Mouse (Mus musculus): ENCODE measurements at regions not wholly inside any gene's neighbourhood (a gene's known extent, or its start where the extent isn't known, plus 50 kb on each side); places are given as distances from the start of the nearest gene placed in this dataset.

- no peak for DNase-seq (ENCODE audit: low read depth, low spot score)
Observed at GRCm38 (mm10) chr15:60104126-60104525, 87.7 kb upstream of the 4933412E24Rik start.

GRCm38 (mm10) chr15:60101485-60102280 is 85.3 kb upstream of the 4933412E24Rik start:
- DNase-seq (ENCODE audit: low read depth, low spot score): no peak

GRCm38 (mm10) chr15:60097141-60097540 is 80.7 kb upstream of the 4933412E24Rik start:
- peak; percentile 51 for DNase-seq (ENCODE audit: low read depth, low spot score)

GRCm38 (mm10) chr15:60096131-60096530 is 79.7 kb upstream of the 4933412E24Rik start:
- DNase-seq (ENCODE audit: low read depth, low spot score): no peak

GRCm38 (mm10) chr15:60089921-60090320 is 73.5 kb upstream of the 4933412E24Rik start:
- no peak for DNase-seq (ENCODE audit: low read depth, low spot score)

- DNase-seq (ENCODE audit: low read depth, low spot score): no peak
Observed at GRCm38 (mm10) chr15:60088964-60089899, 72.8 kb upstream of the 4933412E24Rik start.
